ENCODE assay signal across 17 mouse cellular contexts in the genomic region with DNA sequence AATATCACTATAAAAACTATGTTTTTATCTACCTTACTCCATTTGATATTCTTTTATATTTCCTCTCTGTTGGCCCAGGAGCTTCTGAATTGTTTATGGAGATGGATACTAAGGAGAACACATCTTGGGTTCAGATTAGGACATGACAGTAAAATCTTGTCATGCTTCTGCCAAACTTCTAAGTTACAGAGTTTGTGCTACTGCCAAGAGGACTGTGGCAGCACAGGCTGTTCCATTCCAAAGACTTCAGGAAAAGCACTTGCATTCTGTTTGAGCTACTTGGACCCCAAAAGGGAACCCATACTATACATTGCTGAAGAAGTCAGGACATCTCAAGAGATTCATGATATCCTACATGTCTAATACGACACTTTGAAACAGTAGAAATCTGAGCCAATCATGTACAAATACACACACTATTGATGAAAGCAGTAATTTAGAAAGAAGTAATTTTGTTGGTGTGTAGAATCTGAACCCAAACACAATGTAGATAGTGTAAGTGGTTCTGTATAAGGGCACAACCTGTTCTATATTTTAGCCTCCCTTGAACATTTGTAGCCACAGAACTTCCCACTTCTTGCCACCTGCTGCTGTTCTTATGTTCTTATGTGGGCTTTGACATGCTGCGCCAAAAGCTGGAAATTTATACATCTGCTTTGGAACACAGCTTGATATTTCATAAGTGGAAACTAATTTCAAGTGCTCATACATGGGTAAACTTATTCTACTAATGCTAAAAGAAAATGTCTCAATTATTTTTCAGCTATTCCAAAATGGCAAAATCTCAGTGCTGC. TPM values are rescaled to one million over a fixed set of nuclear protein-coding genes. Genes with fewer than 3 reads are reported as not detected.
DNase-seq lines count a peak whose midpoint lies in the region.
"Had no signal": no experiment of that assay in that cellular context is flagged by ENCODE, and none has a peak within 500 bp of the region (broad histone marks: within the 10 kb centered on the region; RNA-seq: fewer than 3 reads in every experiment).

No protein-coding gene starts in this region.

- DNase-seq in frontal cortex, adult 2 months (ENCODE audit: extremely low spot score in 1 of 2, low spot score in 1 of 2): peak; percentile 30 to 41
- no peak for DNase-seq in frontal cortex, postnatal 25 days (ENCODE audit: low spot score in 2 of 2)
- DNase-seq in layer of hippocampus, adult 8-10 months (ENCODE audit: low spot score in 2 of 2): peak; percentile 31 to 38
- no peak for DNase-seq in layer of hippocampus, postnatal 36 days
- peak; percentile 67 for DNase-seq in layer of hippocampus, adult 9-11 months
- DNase-seq in thymus, postnatal 14 days: no peak
- DNase-seq: adrenal gland, postnatal 14 days; cerebellum, adult 18-20 months; cerebellum, adult 9-11 months; cerebellum, postnatal 36 days; gastrocnemius, postnatal 10 days; heart, adult 2 months; heart, postnatal 14 days had no signal

RNA-seq across cellular contexts. Expression of a gene that starts 54.0 kb away (rescaled TPM):
- polyA plus RNA-seq in frontal cortex, adult 2 months (2012; rRNA removed): 39.9 and 40.9 TPM in 2 replicates
- total RNA-seq in layer of hippocampus, adult 8-10 months (2022): 10 to 100 TPM; 59.9 to 74.7 (median 67.6) TPM
- total RNA-seq in layer of hippocampus, postnatal 36 days (2021): 10 to 100 TPM; 77.7 to 79.6 TPM
- total RNA-seq: CH12.LX; hematopoietic stem cell, adult 5-6 weeks had no signal
- polyA plus RNA-seq: activated CD4-positive, CD25-positive, alpha-beta regulatory T cell, adult 4 months; Patski had no signal

Comparison
In these comparisons a context has a peak if more than half of its experiments do, and no peak if none do; other contexts are left out.
1. DNase-seq: peak in frontal cortex, adult 2 months (2 of 2), layer of hippocampus, adult 8-10 months (2 of 2) and layer of hippocampus, adult 9-11 months (single experiment); none in frontal cortex, postnatal 25 days (0 of 2), layer of hippocampus, postnatal 36 days (0 of 2) and thymus, postnatal 14 days (single experiment).